Mouse (Mus musculus) spleen, adult 2 months (tissue): ENCODE results near the gene Safb2. TPM values are rescaled to one million over a fixed set of nuclear protein-coding genes. Genes with fewer than 3 reads are reported as not detected.

Experiments
- DNase-seq, 2 experiments: peaks; one replicate each; pipeline versions ENCODE4 v3.0.0 to v3.0.0-alpha.2; 2012 to 2021; ENCODE audit warnings: low spot score in 2 of 2, low read depth in 1 of 2
- H3K27ac ChIP-seq: fragments of 200-500 bp; 2 replicates; pipeline ENCODE4 v1.5.1; 2012; ENCODE audit warnings: low read length, inconsistent platforms; ENCODE audit not compliant: insufficient read depth
- H3K27me3 ChIP-seq: fragments of 200-500 bp; 2 replicates; pipeline ENCODE4 v1.6.1; 2012; ENCODE audit warnings: mild to moderate bottlenecking, moderate library complexity, low read length, inconsistent platforms; ENCODE audit not compliant: control insufficient read depth, insufficient read depth
- H3K36me3 ChIP-seq: fragments of 200-500 bp; 2 replicates; pipeline ENCODE4 v1.6.1; 2012; ENCODE audit warnings: mild to moderate bottlenecking, low read length, inconsistent platforms; ENCODE audit not compliant: control insufficient read depth, insufficient read depth
- H3K4me1 ChIP-seq: fragments of 200-500 bp; 2 replicates; pipeline ENCODE4 v1.6.1; 2011; ENCODE audit warnings: inconsistent platforms; ENCODE audit not compliant: control insufficient read depth, insufficient read depth, insufficient read length
- H3K4me3 ChIP-seq: fragments of 200-500 bp; 2 replicates; pipeline ENCODE4 v1.5.1; 2011; ENCODE audit warnings: mild to moderate bottlenecking, inconsistent platforms; ENCODE audit not compliant: insufficient read depth, insufficient read length; ENCODE audit errors: extremely low read depth
- CTCF ChIP-seq: fragments of 200-500 bp; IDR thresholded peaks from 2 replicates; pipeline ENCODE4 v1.5.1; 2011; ENCODE audit warnings: mild to moderate bottlenecking, inconsistent platforms; ENCODE audit not compliant: insufficient read depth, insufficient read length, insufficient replicate concordance; ENCODE audit errors: extremely low read depth
- POLR2A ChIP-seq: fragments of 200-500 bp; IDR thresholded peaks from 2 replicates; pipeline ENCODE4 v1.6.1; 2011; ENCODE audit warnings: low read depth, low read length, inconsistent platforms
- WGBS: fragments of 180-500 bp; shearing (Covaris S2); methylation state at CpG from one replicate; pipeline ENCODE4 v1.1.7; 2018; 5-methylcytosine and 5-hydroxymethylcytosine counted together
- polyA plus RNA-seq: library from polyadenylated mRNA; depleted of rRNA; stranded (reverse); fragments of >200 nt; gene quantifications from 2 replicates; pipeline ENCODE4 v1.2.3, GENCODE M21; 2012

Safb2 gene
- polyA plus RNA-seq, 1 experiment, result 157 TPM

- H3K27ac ChIP-seq, result no peak overlapping the region
- peak overlapping the region; percentile 82; the same call in 1 of the 2 replicates for H3K4me3 ChIP-seq
These were observed 1.3 kb downstream of the Safb2 start for GRCm38 (mm10) chr17:56583071-56583470.

GRCm38 (mm10) chr17:56572939-56573338 is 11.4 kb downstream of the Safb2 start:
- no peak for DNase-seq
- Histone ChIP-seq H3K36me3 (peaks cover 62% of the 10 kb centered on the region), H3K4me3 (no peak overlapping the region), H3K27me3 (no peaks in the 10 kb centered on the region), H3K4me1 (no peaks in the 10 kb centered on the region), H3K27ac (no peak overlapping the region)
- TF ChIP-seq POLR2A, result no peak
- TF ChIP-seq CTCF, result no peak
- 96% methylated on average over 3 of the region's 3 CpGs for WGBS

More at GRCm38 (mm10) chr17:56583071-56583470, 1.3 kb downstream of the Safb2 start:
- no peaks in the 10 kb centered on the region for H3K27me3 ChIP-seq
- TF ChIP-seq POLR2A (no peak), CTCF (no peak)
- peaks cover 36% of the 10 kb centered on the region for H3K36me3 ChIP-seq
- WGBS, result 63% methylated on average over 1 of the region's 1 CpGs
- DNase-seq, result no peak
- peaks cover 19% of the 10 kb centered on the region for H3K4me1 ChIP-seq

GRCm38 (mm10) chr17:56572154-56572553 is 12.2 kb downstream of the Safb2 start:
- DNase-seq, result no peak

GRCm38 (mm10) chr17:56570287-56570686 is 14.1 kb downstream of the Safb2 start:
- TF ChIP-seq CTCF (no peak), POLR2A (no peak)
- H3K4me3 ChIP-seq, result no peak overlapping the region
- H3K27me3 ChIP-seq, result no peaks in the 10 kb centered on the region
- WGBS, result 94% methylated on average over 4 of the region's 4 CpGs
- H3K27ac ChIP-seq, result no peak overlapping the region
- no peaks in the 10 kb centered on the region for H3K4me1 ChIP-seq
- no peak for DNase-seq
- H3K36me3 ChIP-seq, result peaks cover 67% of the 10 kb centered on the region

More at GRCm38 (mm10) chr17:56572154-56572553, 12.2 kb downstream of the Safb2 start:
- TF ChIP-seq POLR2A (no peak), CTCF (no peak)
- Histone ChIP-seq H3K36me3 (peaks cover 61% of the 10 kb centered on the region), H3K27me3 (no peaks in the 10 kb centered on the region), H3K4me3 (no peak overlapping the region), H3K27ac (no peak overlapping the region), H3K4me1 (no peaks in the 10 kb centered on the region)
- 87% methylated on average over 1 of the region's 1 CpGs for WGBS

GRCm38 (mm10) chr17:56567370-56567769 is 17.0 kb downstream of the Safb2 start:
- 97% methylated on average over 4 of the region's 4 CpGs for WGBS
- no peak for TF ChIP-seq CTCF
- TF ChIP-seq POLR2A, result no peak
- no peak overlapping the region for H3K4me3 ChIP-seq
- no peaks in the 10 kb centered on the region for H3K27me3 ChIP-seq
- H3K27ac ChIP-seq, result no peak overlapping the region
- no peaks in the 10 kb centered on the region for H3K4me1 ChIP-seq
- no peak for DNase-seq
- peaks cover 77% of the 10 kb centered on the region for H3K36me3 ChIP-seq

- Histone ChIP-seq H3K36me3 (peaks cover 80% of the 10 kb centered on the region), H3K4me1 (no peaks in the 10 kb centered on the region), H3K27me3 (no peaks in the 10 kb centered on the region), H3K27ac (no peak overlapping the region), H3K4me3 (no peak overlapping the region)
- TF ChIP-seq POLR2A, result no peak
- no peak for TF ChIP-seq CTCF
- 98% methylated on average over 5 of the region's 5 CpGs for WGBS
- DNase-seq, result no peak
These were observed 17.5 kb downstream of the Safb2 start for GRCm38 (mm10) chr17:56566918-56567317.

GRCm38 (mm10) chr17:56566293-56566692 is 18.1 kb downstream of the Safb2 start:
- H3K27ac ChIP-seq, result no peak overlapping the region
- no peak for TF ChIP-seq POLR2A
- TF ChIP-seq CTCF, result no peak
- no peak overlapping the region for H3K4me3 ChIP-seq
- H3K27me3 ChIP-seq, result no peaks in the 10 kb centered on the region
- peaks cover 85% of the 10 kb centered on the region for H3K36me3 ChIP-seq
- no peaks in the 10 kb centered on the region for H3K4me1 ChIP-seq
- WGBS, result 98% methylated on average over 28 of the region's 29 CpGs
- DNase-seq, result no peak
